ENCODE assay signal across 7 mouse cellular contexts in genomic region chr19:40611830-40612506, GRCm38 (mm10). TPM values are rescaled to one million over a fixed set of nuclear protein-coding genes. Genes with fewer than 3 reads are reported as not detected.
A peak's percentile ranks its signal among the peaks of the same experiment; 100 is the strongest.
DNase-seq lines count a peak whose midpoint lies in the region; ATAC-seq lines count a peak whose summit lies in the region.

Gene Tctn3, minus strand, starts transcription at chr19:40612233.
Gene Entpd1, plus strand, starts transcription at chr19:40612366.

- H3K9me3 ChIP-seq in embryonic facial prominence, embryonic 11.5 days (replicated peaks; ENCODE audit: control insufficient read depth, low read length) = no peaks in the 10 kb centered on the region
- no peaks in the 10 kb centered on the region for H3K9me3 ChIP-seq in limb, embryonic 10.5 days (replicated peaks)
- H3K9me3 ChIP-seq in midbrain, embryonic 13.5 days = no peaks in the 10 kb centered on the region

- no peaks in the 10 kb centered on the region for H3K36me3 ChIP-seq in embryonic facial prominence, embryonic 11.5 days (replicated peaks; ENCODE audit: control insufficient read depth, insufficient read depth, low read depth, low read length)
- peaks cover 22% of the 10 kb centered on the region for H3K36me3 ChIP-seq in limb, embryonic 10.5 days
- H3K36me3 ChIP-seq in midbrain, embryonic 13.5 days = peaks cover 25% of the 10 kb centered on the region

- peak within 1 kb of the TSS; percentile 76 for H3K4me2 ChIP-seq in embryonic facial prominence, embryonic 11.5 days (ENCODE audit: low read depth, low read length)
- peak within 1 kb of the TSS; percentile 86 for H3K4me2 ChIP-seq in midbrain, embryonic 13.5 days (replicated peaks)

- no peaks in the 10 kb centered on the region for H3K27me3 ChIP-seq in embryonic facial prominence, embryonic 11.5 days (ENCODE audit: control insufficient read depth, insufficient read depth, low read length)
- no peaks in the 10 kb centered on the region for H3K27me3 ChIP-seq in limb, embryonic 10.5 days (ENCODE audit: low read depth, poor library complexity, severe bottlenecking)
- no peaks in the 10 kb centered on the region for H3K27me3 ChIP-seq in midbrain, embryonic 13.5 days

- under 1% methylated on average over 45 of the region's 45 CpGs for WGBS in embryonic facial prominence, embryonic 11.5 days
- WGBS in limb, embryonic 10.5 days = under 1% methylated on average over 45 of the region's 45 CpGs
- 0% methylated on average over 45 of the region's 45 CpGs for WGBS in midbrain, embryonic 13.5 days

- no peak within 1 kb of the TSS for H3K27ac ChIP-seq in embryonic facial prominence, embryonic 11.5 days (replicated peaks; ENCODE audit: low read depth, low read length)
- H3K27ac ChIP-seq in limb, embryonic 10.5 days = peak within 1 kb of the TSS; percentile 66
- peak within 1 kb of the TSS; percentile 54; the same call in 1 of the 2 replicates for H3K27ac ChIP-seq in midbrain, embryonic 13.5 days

- H3K4me3 ChIP-seq in embryonic facial prominence, embryonic 11.5 days (ENCODE audit: low read depth, low read length) = peak within 1 kb of the TSS; percentile 65
- H3K4me3 ChIP-seq in limb, embryonic 10.5 days = peak within 1 kb of the TSS; percentile 72
- H3K4me3 ChIP-seq in midbrain, embryonic 13.5 days (replicated peaks) = peak within 1 kb of the TSS; percentile 79

- ATAC-seq in embryonic facial prominence, embryonic 11.5 days (replicated peaks; ENCODE audit: insufficient number of reproducible peaks, low FRiP score, low TSS enrichment, low read depth) = peak; percentile 100
- ATAC-seq in granulocyte monocyte progenitor cell, adult 5-6 weeks (replicated peaks; ENCODE audit: poor library complexity, severe bottlenecking) = peak; percentile 99
- ATAC-seq in midbrain, embryonic 13.5 days = peak; percentile 100

- no peaks in the 10 kb centered on the region for H3K4me1 ChIP-seq in embryonic facial prominence, embryonic 11.5 days (ENCODE audit: control insufficient read depth, insufficient read depth, low read length)
- peaks cover 8% of the 10 kb centered on the region for H3K4me1 ChIP-seq in limb, embryonic 10.5 days
- H3K4me1 ChIP-seq in midbrain, embryonic 13.5 days (replicated peaks) = peaks cover 12% of the 10 kb centered on the region

- peak within 1 kb of the TSS; percentile 68 for H3K9ac ChIP-seq in embryonic facial prominence, embryonic 11.5 days (replicated peaks; ENCODE audit: low read length)
- H3K9ac ChIP-seq in midbrain, embryonic 13.5 days (replicated peaks) = peak within 1 kb of the TSS; percentile 77

- DNase-seq in adrenal gland, postnatal 14 days = peak; percentile 98
- DNase-seq in embryonic facial prominence, embryonic 11.5 days (ENCODE audit: low spot score) = peak; percentile 99
- peak; percentile 96 for DNase-seq in kidney, adult 11 months
- peak; percentile 99 for DNase-seq in limb, embryonic 10.5 days (ENCODE audit: low spot score)
- peak; percentile 88 for DNase-seq in spleen, adult 12 weeks (ENCODE audit: low spot score)

RNA-seq across cellular contexts. Expression of gene Tctn3, which starts in this region (rescaled TPM):
- 5.4 and 5.8 TPM in 2 replicates for total RNA-seq in adrenal gland, postnatal 14 days (2021)
- 10.3 and 11.2 TPM in 2 replicates for polyA plus RNA-seq in embryonic facial prominence, embryonic 11.5 days (2014; fragmentation: Nextera tagmentation; extraction: Ambion mirVana)
- 6.6 and 9.2 TPM in 2 replicates for total RNA-seq in granulocyte monocyte progenitor cell, adult 5-6 weeks (2014; fragmentation: Nextera tagmentation)
- total RNA-seq in granulocyte monocyte progenitor cell, adult 5-6 weeks (2017) = 3.5 and 4.0 TPM in 2 replicates
- polyA plus RNA-seq in limb, embryonic 10.5 days (2016; fragmentation: Nextera tagmentation; extraction: Ambion mirVana) = 9.2 and 9.4 TPM in 2 replicates
- 12.1 and 13.6 TPM in 2 replicates for polyA plus RNA-seq in midbrain, embryonic 13.5 days (2015; fragmentation: Nextera tagmentation; extraction: Ambion mirVana)

RNA-seq across cellular contexts. Expression of gene Entpd1, which starts in this region (rescaled TPM):
- total RNA-seq in adrenal gland, postnatal 14 days (2021) = 19.5 and 35.1 TPM in 2 replicates
- polyA plus RNA-seq in embryonic facial prominence, embryonic 11.5 days (2014; fragmentation: Nextera tagmentation; extraction: Ambion mirVana) = 6.1 and 7.9 TPM in 2 replicates
- 4.0 and 12.1 TPM in 2 replicates for total RNA-seq in granulocyte monocyte progenitor cell, adult 5-6 weeks (2014; fragmentation: Nextera tagmentation)
- total RNA-seq in granulocyte monocyte progenitor cell, adult 5-6 weeks (2017) = 12.8 and 15.0 TPM in 2 replicates
- polyA plus RNA-seq in limb, embryonic 10.5 days (2016; fragmentation: Nextera tagmentation; extraction: Ambion mirVana) = 2.0 and 3.9 TPM in 2 replicates
- 7.9 and 9.8 TPM in 2 replicates for polyA plus RNA-seq in midbrain, embryonic 13.5 days (2015; fragmentation: Nextera tagmentation; extraction: Ambion mirVana)
